Mouse (Mus musculus) stomach, embryonic 14.5 days (tissue): ENCODE measurements around the gene Arhgef12. TPM values are rescaled to one million over a fixed set of nuclear protein-coding genes. Genes with fewer than 3 reads are reported as not detected.

ENCODE experiments used
- ATAC-seq: fragments of 200-750 bp; cut with Nextera tagmentation; 2 replicates; pipeline ENCODE4 v1.8.0; 2017; ENCODE audit warnings: low read depth, moderate TSS enrichment; ENCODE audit not compliant: insufficient number of reproducible peaks, insufficient read depth, low FRiP score
- H3K27ac ChIP-seq: fragments of 300-500 bp; sonication (generic); 2 replicates; pipeline ENCODE4 v1.5.1; 2014; ENCODE audit warnings: mild to moderate bottlenecking, low read length, moderate library complexity, mixed read lengths
- H3K27me3 ChIP-seq: fragments of 300-500 bp; sonication (generic); 2 replicates; pipeline ENCODE4 v1.6.1; 2014; ENCODE audit warnings: low read length, control low read depth, mixed read lengths; ENCODE audit not compliant: control insufficient read depth, insufficient read depth
- H3K36me3 ChIP-seq: fragments of 300-500 bp; sonication (generic); 2 replicates; pipeline ENCODE4 v1.6.1; 2014; ENCODE audit warnings: mild to moderate bottlenecking, control low read depth, low read length, moderate library complexity, mixed read lengths; ENCODE audit not compliant: control insufficient read depth, insufficient read depth
- H3K4me1 ChIP-seq: fragments of 300-500 bp; sonication (generic); 2 replicates; pipeline ENCODE4 v1.6.1; 2014; ENCODE audit warnings: low read length, control low read depth, mixed read lengths; ENCODE audit not compliant: control insufficient read depth, insufficient read depth
- H3K4me2 ChIP-seq: fragments of 300-500 bp; sonication (generic); replicated peaks from 2 replicates; pipeline ENCODE4 v1.6.1; 2014; ENCODE audit warnings: low read depth, low read length, control low read depth
- H3K4me3 ChIP-seq: fragments of 300-500 bp; sonication (generic); 2 replicates; pipeline ENCODE4 v1.5.1; 2014; ENCODE audit warnings: low read depth, low read length, control low read depth
- H3K9ac ChIP-seq: fragments of 300-500 bp; sonication (generic); replicated peaks from 2 replicates; pipeline ENCODE4 v1.6.1; 2014; ENCODE audit warnings: low read depth, mild to moderate bottlenecking, control low read depth, low read length, moderate library complexity, mixed read lengths
- H3K9me3 ChIP-seq: fragments of 300-500 bp; sonication (generic); 2 replicates; pipeline ENCODE4 v1.6.1; 2016; ENCODE audit warnings: low read depth, low read length, control low read depth; ENCODE audit not compliant: control insufficient read depth
- WGBS: fragments of 180-500 bp; shearing (Covaris S2); extraction: QIAGEN DNeasy Blood & Tissue Kit; methylation state at CpG from one replicate; pipeline ENCODE4 v1.1.7; 2014; 5-methylcytosine and 5-hydroxymethylcytosine counted together
- polyA plus RNA-seq: library from polyadenylated mRNA; unstranded; fragments of >200 nt; fragmentation: Nextera tagmentation; extraction: Ambion mirVana; gene quantifications from 2 replicates; pipeline ENCODE4 v1.2.1, GENCODE M21; 2014

Arhgef12 gene
- polyA plus RNA-seq, 1 experiment from 2014 or later, result 30.3 TPM

DNA sequence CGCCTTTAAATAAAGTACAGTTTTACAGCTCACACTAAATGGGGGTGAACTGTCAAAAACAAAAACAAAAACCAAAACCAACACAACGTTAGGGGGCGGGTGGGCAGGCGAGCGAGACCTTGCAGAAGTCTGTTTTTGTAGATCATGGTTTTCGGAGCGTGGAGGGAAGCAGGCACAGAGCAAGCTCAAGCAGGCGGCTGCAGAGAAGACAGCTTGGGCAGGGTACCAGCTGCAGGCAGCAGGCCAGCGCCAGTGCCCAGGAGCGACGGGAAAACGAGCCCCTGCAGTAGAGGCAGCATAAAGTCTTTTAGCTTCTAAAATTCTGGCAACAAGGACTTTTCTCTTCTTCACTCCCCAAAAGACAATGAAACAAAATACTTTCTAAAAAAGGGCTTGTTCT lies 142.7 kb downstream of the Arhgef12 start:
- Histone ChIP-seq H3K27me3 (no peaks in the 10 kb centered on the region), H3K4me2 (no peak overlapping the region), H3K27ac (no peak overlapping the region), H3K9ac (no peak overlapping the region), H3K4me1 (0 out of 2 replicates have a peak, but pooled peaks cover 2% of the 10 kb centered on the region), H3K9me3 (no peaks in the 10 kb centered on the region), H3K4me3 (no peak overlapping the region), H3K36me3 (peaks cover 18% of the 10 kb centered on the region)
- no peak for ATAC-seq
- WGBS, result 90% methylated on average over 12 of the region's 12 CpGs

DNA sequence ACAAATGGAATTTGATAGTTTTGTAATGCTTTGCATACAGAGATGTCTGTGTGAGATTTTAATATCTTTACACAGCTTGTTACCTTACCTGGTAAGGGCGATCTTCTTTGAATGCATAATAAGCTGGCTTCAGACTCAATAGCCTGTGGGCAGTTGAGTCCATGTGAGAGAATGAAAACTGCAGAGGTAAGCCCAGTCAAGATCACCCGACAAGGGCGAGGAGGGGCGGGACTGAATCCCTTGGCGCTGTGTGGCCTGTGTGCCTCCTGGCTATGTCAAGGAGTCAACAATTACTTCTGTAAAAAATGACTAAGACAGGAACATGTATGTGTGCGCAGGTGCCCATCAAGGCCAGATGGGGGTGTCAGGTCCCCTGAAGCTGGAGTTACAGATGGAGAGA lies 144.5 kb downstream of the Arhgef12 start:
- 82% methylated on average over 6 of the region's 6 CpGs for WGBS

DNA sequence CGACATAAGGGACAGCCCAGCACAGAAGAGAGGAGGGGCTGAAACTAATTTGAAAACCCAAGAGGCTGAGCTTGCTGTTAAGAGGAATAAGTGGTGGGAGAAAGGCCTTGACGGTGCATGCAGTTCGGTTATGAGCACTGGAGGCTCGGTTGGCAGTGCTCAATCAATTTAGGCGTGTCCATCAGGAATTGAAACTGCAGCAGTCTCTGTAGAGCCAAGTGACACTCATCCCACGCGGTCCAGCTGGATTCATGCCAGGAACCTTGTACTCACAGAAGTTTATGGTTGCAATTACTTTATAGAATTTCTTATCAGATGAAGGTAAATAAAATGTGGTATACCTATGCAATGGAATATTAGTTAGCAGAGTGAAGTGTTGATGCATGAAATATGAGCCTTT lies 148.6 kb downstream of the Arhgef12 start:
- 71% methylated on average over 7 of the region's 7 CpGs for WGBS
- H3K4me2 ChIP-seq, result no peak overlapping the region
- no peaks in the 10 kb centered on the region for H3K27me3 ChIP-seq
- no peak overlapping the region for H3K4me3 ChIP-seq
- no peaks in the 10 kb centered on the region for H3K4me1 ChIP-seq
- no peak overlapping the region for H3K9ac ChIP-seq
- peaks cover 3% of the 10 kb centered on the region; the same call in 1 of the 2 replicates for H3K9me3 ChIP-seq
- ATAC-seq, result no peak
- H3K36me3 ChIP-seq, result no peaks in the 10 kb centered on the region
- no peak overlapping the region for H3K27ac ChIP-seq

More for the DNA sequence above, 144.5 kb downstream of the Arhgef12 start:
- Histone ChIP-seq H3K27ac (no peak overlapping the region), H3K36me3 (0 out of 2 replicates have a peak, but pooled peaks cover 7% of the 10 kb centered on the region), H3K9ac (no peak overlapping the region), H3K9me3 (no peaks in the 10 kb centered on the region), H3K4me3 (no peak overlapping the region), H3K4me1 (no peaks in the 10 kb centered on the region), H3K4me2 (no peak overlapping the region), H3K27me3 (no peaks in the 10 kb centered on the region)
- no peak for ATAC-seq

DNA sequence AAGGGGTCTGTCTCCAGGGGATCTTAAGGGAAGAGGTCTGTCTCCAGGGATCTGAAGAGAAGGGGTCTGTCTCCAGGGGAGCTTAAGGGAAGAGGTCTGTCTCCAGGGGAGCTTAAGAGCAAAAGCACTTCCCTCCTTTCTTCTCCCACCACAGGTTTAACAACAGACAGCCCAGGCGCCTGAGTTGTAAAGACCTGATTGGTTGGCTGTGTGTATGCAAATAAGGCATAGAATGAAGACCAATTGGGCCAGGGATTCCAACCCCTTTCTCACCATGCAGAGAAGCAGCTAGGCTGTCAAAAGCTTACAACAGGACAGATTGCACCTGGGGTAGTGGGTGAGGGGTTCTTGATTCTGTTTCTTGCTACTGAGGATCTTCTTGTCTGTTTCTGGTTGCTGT lies 158.7 kb downstream of the Arhgef12 start:
- no peak for ATAC-seq
- Histone ChIP-seq H3K36me3 (no peaks in the 10 kb centered on the region), H3K4me1 (peaks cover 5% of the 10 kb centered on the region), H3K9ac (no peak overlapping the region), H3K4me2 (no peak overlapping the region), H3K9me3 (no peaks in the 10 kb centered on the region), H3K4me3 (no peak overlapping the region), H3K27me3 (no peaks in the 10 kb centered on the region), H3K27ac (no peak overlapping the region)
- WGBS, result 67% methylated on average over 1 of the region's 1 CpGs

DNA sequence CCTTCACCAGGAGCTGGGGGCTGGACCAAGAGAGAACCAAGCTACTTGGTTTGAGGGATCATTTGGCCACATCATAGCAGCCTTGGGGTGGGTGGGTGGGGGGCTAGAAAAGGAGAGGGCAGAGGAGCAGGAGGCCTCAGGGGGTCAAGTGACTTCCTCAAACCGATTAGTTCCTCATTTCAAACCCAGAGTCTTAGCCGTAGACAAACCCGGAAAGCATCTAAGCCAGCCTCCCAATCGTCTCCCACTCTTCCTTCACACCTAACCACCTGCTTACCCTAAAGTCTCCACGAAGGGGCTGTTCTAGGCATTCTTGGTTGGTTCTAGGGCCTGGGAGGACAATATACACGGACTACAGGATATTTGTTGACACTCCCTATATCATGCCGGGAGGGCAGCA lies 161.9 kb downstream of the Arhgef12 start:
- no peaks in the 10 kb centered on the region for H3K9me3 ChIP-seq
- 73% methylated on average over 7 of the region's 7 CpGs for WGBS
- no peak overlapping the region for H3K4me3 ChIP-seq
- no peak overlapping the region for H3K27ac ChIP-seq
- ATAC-seq, result no peak
- H3K27me3 ChIP-seq, result no peaks in the 10 kb centered on the region
- H3K9ac ChIP-seq, result no peak overlapping the region
- H3K4me1 ChIP-seq, result peaks cover 20% of the 10 kb centered on the region
- no peaks in the 10 kb centered on the region for H3K36me3 ChIP-seq
- no peak overlapping the region for H3K4me2 ChIP-seq

DNA sequence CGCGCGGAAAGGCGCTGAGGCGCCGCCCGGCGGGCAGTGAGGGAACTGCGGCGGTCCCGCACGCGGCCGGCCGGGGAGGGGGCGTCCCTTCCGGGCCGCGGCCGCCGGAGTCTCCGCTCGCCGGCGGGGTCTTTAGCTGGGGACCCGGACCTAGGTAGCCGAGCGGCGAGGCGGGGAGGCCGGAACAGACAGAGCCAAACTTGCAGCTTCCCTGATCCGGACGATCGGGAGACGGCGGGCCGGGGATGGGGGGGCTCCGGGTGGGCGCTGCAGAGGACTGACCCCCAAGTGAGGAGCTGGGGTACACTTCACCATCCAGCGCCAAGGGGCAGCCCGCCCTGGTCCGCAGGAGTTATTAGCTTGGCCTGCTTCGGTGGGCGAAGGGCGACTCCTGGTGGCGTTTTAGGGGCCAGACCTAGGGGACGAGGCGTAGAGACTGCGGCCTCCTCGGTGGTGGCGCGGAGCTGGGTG lies 162.5 kb downstream of the Arhgef12 start:
- H3K4me2 ChIP-seq, result peak overlapping the region; percentile 98
- peak; percentile 87 for ATAC-seq
- under 1% methylated on average over 52 of the region's 52 CpGs for WGBS
- no peaks in the 10 kb centered on the region for H3K27me3 ChIP-seq
- no peaks in the 10 kb centered on the region for H3K36me3 ChIP-seq
- peak overlapping the region; percentile 72 for H3K4me3 ChIP-seq
- H3K4me1 ChIP-seq, result peaks cover 20% of the 10 kb centered on the region
- no peak overlapping the region for H3K27ac ChIP-seq
- no peaks in the 10 kb centered on the region for H3K9me3 ChIP-seq
- peak overlapping the region; percentile 48; the same call in 1 of the 2 replicates for H3K9ac ChIP-seq

DNA sequence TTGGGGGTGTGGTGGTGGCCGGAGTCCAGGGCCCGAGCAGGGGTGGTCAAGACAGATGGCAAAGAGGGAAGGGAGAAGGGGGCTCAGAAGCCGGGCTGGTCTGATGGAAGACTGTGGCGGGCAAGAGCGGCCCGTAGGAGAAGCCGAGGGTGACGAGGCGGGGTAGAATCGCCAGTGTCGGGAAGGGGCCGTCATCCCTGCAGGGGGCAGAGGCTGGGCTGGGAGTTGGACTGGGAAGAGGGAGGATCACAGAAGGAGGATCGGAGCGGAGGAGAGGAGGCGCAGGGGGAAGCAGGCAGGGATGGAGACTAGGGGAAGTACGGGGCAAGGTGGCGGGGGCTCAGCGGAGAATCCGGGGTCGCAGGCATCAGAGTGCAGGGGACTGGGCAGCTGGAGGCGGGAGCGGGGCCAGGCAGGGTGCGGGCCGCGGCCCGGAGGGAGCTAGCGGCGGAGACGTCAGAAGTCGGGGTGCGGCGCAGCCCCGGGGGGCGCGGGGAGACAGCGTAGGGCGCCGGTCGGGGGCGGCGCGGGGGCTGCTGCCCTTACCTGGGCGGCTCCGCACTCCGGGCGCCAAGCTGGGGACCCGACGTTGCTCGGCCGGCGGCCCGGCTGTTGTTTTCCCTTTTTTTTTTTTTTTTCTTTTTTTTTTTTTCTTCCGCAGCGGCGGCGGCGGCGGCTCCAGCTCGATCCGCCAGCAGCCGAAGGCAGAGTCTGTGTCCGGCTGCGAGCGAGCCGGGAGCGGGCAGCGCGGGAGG lies 163.1 kb downstream of the Arhgef12 start, which contains the start of gene Grik4:
Gene Grik4, minus strand, starts transcription at position 713 of the 755 bp plus-strand sequence.
- no peak within 1 kb of the TSS for H3K27ac ChIP-seq
- peaks cover 20% of the 10 kb centered on the region for H3K4me1 ChIP-seq
- no peak for ATAC-seq
- WGBS, result 1% methylated on average over 63 of the region's 68 CpGs
- no peaks in the 10 kb centered on the region for H3K27me3 ChIP-seq
- H3K9me3 ChIP-seq, result no peaks in the 10 kb centered on the region
- H3K4me2 ChIP-seq, result peak within 1 kb of the TSS; percentile 98
- H3K36me3 ChIP-seq, result no peaks in the 10 kb centered on the region
- peak within 1 kb of the TSS; percentile 48 for H3K9ac ChIP-seq
- H3K4me3 ChIP-seq, result peak within 1 kb of the TSS; percentile 72

DNA sequence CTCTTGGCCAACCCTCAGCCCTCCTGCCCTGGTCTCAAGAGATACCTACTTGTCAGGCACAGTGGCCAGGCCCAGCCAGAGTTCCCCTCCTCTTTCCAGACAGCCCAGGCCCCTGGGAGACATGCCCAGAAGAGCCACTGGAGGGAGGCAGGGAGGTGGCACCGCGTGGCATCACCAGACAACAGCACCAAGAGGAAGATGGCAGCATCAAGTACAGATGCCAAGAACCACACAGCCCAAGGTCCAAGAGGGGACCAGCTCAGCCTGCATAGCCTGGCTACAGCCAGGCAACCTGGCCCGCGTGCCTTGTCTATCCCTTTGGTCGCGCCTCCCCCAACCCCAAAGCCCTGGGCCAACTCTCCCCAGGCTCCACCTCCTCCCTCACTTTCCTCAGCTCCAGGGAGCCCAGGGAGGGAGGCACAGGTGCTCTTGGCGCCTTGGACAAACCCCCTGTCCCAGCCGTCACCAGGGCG lies 163.9 kb downstream of the Arhgef12 start:
- Histone ChIP-seq H3K36me3 (no peaks in the 10 kb centered on the region), H3K4me2 (peak overlapping the region; percentile 98), H3K27ac (no peak overlapping the region), H3K9ac (0 out of 2 replicates have a peak overlapping the region, but pooled peaks have one; percentile 48), H3K4me3 (peak overlapping the region; percentile 72), H3K4me1 (peaks cover 20% of the 10 kb centered on the region), H3K9me3 (no peaks in the 10 kb centered on the region), H3K27me3 (no peaks in the 10 kb centered on the region)
- ATAC-seq, result no peak
- WGBS, result 10% methylated on average over 9 of the region's 9 CpGs
